Mouse (Mus musculus): ENCODE measurements around the gene Gm49394. TPM values are rescaled to one million over a fixed set of nuclear protein-coding genes. Genes with fewer than 3 reads are reported as not detected.
A peak's percentile ranks its signal among the peaks of the same experiment; 100 is the strongest.

Gm49394 gene
- polyA plus RNA-seq, 1 experiment: 0.34 TPM

DNA sequence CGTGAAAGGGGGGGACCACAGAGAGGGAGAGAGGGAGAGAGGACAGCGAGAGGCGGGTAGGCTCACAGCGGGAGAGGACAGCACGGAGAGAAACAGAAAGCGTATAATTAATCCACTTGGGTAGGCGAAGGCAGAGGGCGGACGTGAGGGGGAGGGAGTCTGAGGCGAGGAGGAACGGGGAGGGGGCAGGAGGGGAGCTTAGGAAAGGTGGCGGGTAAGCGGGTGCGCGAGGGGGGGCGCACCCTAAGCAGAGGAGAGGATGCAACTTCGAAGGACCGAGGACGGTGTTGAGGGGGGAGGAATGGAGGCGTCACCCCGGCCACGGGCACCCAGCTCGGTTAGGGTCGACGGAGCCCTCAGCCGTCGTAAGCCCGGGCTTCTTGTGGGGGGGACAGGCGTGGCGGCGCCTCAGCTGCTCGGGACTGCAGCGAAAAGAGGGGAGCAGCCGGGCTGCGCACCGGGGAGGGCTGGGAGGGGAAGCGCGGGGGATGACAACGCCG is 11.0 kb downstream of the Gm49394 start:
- TF ChIP-seq POLR2A (IDR thresholded peaks at IDR 0.05; ENCODE audit: borderline replicate concordance, extremely low read depth, insufficient read depth, insufficient read length, poor library complexity, severe bottlenecking) (no peak), CTCF (IDR thresholded peaks at IDR 0.05; ENCODE audit: borderline replicate concordance, extremely low read depth, insufficient read depth, insufficient read length) (no peak)
- DNase-seq (ENCODE audit: low read depth): peak; percentile 53

DNA sequence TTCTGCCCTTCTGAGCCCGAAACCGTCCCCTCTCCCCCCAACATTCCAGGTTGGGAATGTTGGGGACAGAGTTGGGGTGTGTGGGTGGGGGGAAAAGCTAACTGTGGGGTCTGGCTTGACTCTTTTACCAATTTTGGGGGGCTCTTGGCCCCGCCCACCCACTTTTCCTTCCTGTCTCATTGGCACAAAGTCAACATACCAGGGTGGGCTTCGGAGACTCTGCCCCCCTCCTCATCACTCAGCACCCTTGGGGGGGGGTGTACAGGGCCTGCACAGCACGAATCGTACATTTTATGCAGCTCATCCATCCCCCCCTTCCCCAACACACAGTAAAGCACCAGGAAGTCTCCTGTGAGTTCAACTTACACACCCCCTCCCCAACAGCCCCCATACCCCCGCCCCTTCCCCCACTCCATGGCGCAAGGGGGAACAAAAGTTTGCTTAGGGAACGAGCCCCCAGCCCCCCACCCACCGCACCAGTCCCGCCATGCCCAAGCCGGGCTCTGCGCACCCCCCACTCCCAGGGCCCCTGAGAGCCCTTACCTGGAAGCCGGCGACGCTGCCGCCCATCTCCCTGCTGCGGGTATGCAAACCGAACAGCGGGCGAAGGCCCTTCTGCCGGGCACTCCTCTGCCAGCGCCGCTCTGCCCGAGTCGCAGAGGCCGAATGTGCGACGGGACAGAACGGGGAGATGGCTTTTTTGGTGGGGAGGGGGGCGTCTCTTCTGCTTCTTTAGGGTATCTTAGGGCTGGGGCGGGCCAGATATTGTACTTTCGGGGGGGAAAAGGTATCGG is 11.7 kb downstream of the Gm49394 start:
- TF ChIP-seq CTCF (IDR thresholded peaks at IDR 0.05; ENCODE audit: borderline replicate concordance, extremely low read depth, insufficient read depth, insufficient read length): no peak
- TF ChIP-seq POLR2A (IDR thresholded peaks at IDR 0.05; ENCODE audit: borderline replicate concordance, extremely low read depth, insufficient read depth, insufficient read length, poor library complexity, severe bottlenecking): no peak
- peak; percentile 18 for DNase-seq (ENCODE audit: low read depth)

DNA sequence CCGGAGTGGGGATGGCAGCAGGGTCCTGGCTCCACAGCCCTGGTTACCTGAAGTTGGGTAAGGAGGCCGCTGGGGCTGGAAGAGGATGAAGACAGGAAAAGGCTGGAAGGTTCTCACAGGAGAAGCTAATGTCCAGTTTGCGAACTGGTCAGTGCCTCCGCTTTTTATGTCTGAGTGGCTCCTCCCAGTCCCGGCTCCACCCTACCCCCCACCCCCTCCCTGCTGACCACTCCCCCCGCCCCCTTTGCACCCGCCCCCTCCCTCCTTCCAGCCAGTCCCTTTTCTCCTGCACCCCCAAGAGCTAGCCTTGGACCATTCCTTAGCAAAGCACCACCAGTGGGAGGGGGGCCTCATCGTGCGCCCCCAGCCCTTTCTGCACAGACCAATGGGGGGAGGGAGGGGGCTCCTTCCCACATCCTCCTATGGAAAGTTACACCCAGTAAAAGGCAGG is 12.4 kb downstream of the Gm49394 start:
- DNase-seq (ENCODE audit: low read depth): peak; percentile 12
- no peak for TF ChIP-seq CTCF (IDR thresholded peaks at IDR 0.05; ENCODE audit: borderline replicate concordance, extremely low read depth, insufficient read depth, insufficient read length)

DNA sequence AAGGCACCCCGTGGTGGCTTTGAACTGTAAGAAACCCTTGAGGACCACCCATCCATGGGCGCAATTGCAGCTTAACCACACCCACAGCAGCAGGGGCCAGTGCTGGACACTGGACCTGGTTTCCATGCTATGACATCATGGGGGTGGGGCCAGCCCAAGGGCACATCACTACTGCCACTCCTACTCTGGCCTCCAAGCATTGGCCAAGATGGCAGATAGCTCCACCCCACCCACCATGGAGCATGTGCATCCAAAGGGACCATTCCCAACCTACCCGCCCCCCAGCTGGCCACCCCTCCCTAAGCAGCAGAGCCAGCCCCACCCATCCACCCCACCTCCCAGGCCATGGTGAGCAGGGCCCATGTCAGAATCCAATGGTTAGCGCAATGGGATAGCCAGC is 13.7 kb downstream of the Gm49394 start:
- no peak for TF ChIP-seq CTCF (IDR thresholded peaks at IDR 0.05; ENCODE audit: borderline replicate concordance, extremely low read depth, insufficient read depth, insufficient read length)
- no peak for TF ChIP-seq POLR2A (IDR thresholded peaks at IDR 0.05; ENCODE audit: borderline replicate concordance, extremely low read depth, insufficient read depth, insufficient read length, poor library complexity, severe bottlenecking)
- DNase-seq (ENCODE audit: low read depth): peak; percentile 9

DNA sequence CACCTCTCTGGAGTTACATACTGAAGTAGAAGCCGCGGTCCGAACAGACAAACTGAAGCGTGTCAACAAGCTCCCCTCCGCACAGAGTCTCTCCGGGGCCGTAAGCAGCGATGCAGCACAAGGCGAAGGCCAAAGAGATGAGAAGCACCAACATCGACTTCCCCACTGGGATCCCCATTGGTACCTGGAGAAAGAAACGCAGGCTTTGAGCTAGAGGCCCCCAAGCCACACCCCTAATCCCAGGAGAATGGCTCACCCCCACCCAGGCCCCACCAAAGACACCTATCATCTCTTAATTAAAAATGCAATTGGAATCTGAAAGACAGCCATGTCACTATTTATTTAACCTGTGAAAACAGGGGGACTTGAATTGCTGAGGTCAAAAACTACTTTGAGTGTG is 14.1 kb downstream of the Gm49394 start:
- no peak for TF ChIP-seq CTCF (IDR thresholded peaks at IDR 0.05; ENCODE audit: borderline replicate concordance, extremely low read depth, insufficient read depth, insufficient read length)
- TF ChIP-seq POLR2A (IDR thresholded peaks at IDR 0.05; ENCODE audit: borderline replicate concordance, extremely low read depth, insufficient read depth, insufficient read length, poor library complexity, severe bottlenecking): no peak
- no peak for DNase-seq (ENCODE audit: low read depth)

DNA sequence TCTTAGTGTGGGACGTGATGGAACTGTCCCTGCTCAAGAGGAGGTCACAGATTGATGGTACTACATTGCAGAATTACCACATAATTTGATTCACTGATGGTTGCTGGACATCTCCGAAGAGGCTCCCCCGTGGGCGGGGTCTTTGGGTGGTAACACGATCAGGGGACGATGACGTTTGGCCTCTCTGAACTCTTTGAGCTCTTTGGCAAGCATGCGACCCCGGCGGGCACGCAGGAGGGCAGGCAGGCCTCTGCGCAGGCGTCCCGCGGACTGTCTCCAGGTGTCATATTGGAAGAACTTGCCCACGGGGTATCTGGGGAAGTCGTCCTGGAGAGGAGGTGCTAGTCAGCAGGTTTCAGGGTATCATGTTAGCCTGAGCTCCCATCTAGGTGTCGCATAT is 16.0 kb downstream of the Gm49394 start:
- DNase-seq (ENCODE audit: low read depth): no peak
- TF ChIP-seq CTCF (IDR thresholded peaks at IDR 0.05; ENCODE audit: borderline replicate concordance, extremely low read depth, insufficient read depth, insufficient read length) (no peak), POLR2A (IDR thresholded peaks at IDR 0.05; ENCODE audit: borderline replicate concordance, extremely low read depth, insufficient read depth, insufficient read length, poor library complexity, severe bottlenecking) (no peak)

DNA sequence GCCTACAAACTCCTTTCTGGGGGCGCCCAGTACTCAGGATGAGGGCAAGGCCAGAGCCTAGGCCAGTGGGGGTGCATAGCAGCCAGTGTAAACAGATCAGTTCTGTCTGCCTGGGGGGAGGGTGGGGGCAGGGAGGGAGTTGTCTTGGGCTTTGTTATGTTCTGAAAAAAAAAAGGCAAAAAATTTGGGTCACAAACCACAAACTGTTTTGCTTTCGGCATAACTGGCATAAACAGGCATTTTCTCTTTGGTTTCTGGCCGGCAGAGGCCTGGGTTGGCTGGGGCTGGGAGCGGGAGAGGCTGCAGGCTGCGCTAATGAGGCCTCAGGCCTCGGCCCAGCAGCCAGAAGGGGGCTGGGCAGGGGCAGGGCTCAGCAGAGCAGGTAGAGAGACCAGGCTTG is 23.1 kb downstream of the Gm49394 start:
- TF ChIP-seq CTCF (IDR thresholded peaks at IDR 0.05; ENCODE audit: borderline replicate concordance, extremely low read depth, insufficient read depth, insufficient read length) (no peak), POLR2A (IDR thresholded peaks at IDR 0.05; ENCODE audit: borderline replicate concordance, extremely low read depth, insufficient read depth, insufficient read length, poor library complexity, severe bottlenecking) (no peak)
- no peak for DNase-seq (ENCODE audit: low read depth)

DNA sequence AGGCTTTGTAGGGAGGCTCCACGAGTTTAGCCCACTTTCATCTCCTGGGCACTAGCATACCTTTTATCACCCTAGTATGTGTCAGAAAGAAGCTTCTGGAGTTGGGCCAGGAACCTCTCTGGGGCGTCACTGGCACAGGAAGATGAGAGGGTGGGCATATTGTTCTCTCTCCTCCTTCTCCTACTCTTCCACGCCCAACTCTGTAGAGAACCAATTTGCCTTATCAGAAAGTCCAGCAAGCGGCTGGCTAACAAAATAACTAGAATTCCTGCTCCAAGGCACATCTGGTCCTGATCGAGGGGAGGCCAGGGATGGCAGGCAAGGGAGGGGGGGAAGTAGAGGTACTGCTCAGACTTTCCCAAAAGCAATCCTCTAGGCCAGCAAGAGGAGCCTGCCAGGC is 24.7 kb downstream of the Gm49394 start:
- DNase-seq (ENCODE audit: low read depth): no peak
- TF ChIP-seq CTCF (IDR thresholded peaks at IDR 0.05; ENCODE audit: borderline replicate concordance, extremely low read depth, insufficient read depth, insufficient read length): no peak
- TF ChIP-seq POLR2A (IDR thresholded peaks at IDR 0.05; ENCODE audit: borderline replicate concordance, extremely low read depth, insufficient read depth, insufficient read length, poor library complexity, severe bottlenecking): no peak

DNA sequence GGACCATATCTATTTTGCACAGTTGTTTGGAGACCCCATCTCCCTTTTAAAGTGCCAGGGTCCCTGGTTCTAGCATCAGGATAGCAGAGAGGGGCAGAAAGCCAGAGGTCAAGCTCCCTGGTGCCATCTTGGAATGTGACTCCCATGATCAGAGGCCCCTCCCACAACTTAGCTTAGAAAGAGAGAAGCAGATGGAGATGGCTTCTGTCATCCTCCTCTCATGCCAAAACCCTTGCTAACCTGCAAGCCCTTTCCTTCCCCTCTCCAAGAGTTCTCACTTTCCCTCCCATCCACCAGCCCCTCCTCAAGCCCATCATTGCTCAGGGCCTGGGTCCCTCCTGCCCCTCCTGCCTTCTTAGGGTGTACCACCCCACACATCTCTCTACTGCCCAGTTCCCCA is 33.6 kb downstream of the Gm49394 start:
- no peak for DNase-seq (ENCODE audit: low read depth)
- TF ChIP-seq POLR2A (IDR thresholded peaks at IDR 0.05; ENCODE audit: borderline replicate concordance, extremely low read depth, insufficient read depth, insufficient read length, poor library complexity, severe bottlenecking) (no peak), CTCF (IDR thresholded peaks at IDR 0.05; ENCODE audit: borderline replicate concordance, extremely low read depth, insufficient read depth, insufficient read length) (no peak)

DNA sequence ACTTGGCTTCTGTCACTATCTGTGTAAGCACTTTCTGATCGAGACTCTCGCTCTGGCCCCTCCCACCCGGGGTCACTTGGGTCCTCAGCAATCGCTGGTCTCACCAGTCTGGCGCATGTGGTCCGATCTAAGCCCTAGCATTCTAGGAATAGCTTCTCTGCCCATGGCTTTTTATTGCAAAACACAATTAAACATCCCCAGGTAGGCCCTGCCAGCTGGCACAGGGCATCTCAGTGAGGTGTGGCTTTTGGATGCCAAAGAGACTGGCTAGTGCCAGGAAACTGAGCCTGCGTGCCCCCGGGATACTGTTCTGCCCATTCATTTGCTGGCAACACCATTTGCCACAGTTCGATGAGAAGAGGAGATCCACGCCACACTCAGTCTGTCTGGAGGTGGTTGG is 39.1 kb downstream of the Gm49394 start:
- TF ChIP-seq CTCF (IDR thresholded peaks at IDR 0.05; ENCODE audit: borderline replicate concordance, extremely low read depth, insufficient read depth, insufficient read length) (no peak), POLR2A (IDR thresholded peaks at IDR 0.05; ENCODE audit: borderline replicate concordance, extremely low read depth, insufficient read depth, insufficient read length, poor library complexity, severe bottlenecking) (no peak)
- DNase-seq (ENCODE audit: low read depth): peak; percentile 17

DNA sequence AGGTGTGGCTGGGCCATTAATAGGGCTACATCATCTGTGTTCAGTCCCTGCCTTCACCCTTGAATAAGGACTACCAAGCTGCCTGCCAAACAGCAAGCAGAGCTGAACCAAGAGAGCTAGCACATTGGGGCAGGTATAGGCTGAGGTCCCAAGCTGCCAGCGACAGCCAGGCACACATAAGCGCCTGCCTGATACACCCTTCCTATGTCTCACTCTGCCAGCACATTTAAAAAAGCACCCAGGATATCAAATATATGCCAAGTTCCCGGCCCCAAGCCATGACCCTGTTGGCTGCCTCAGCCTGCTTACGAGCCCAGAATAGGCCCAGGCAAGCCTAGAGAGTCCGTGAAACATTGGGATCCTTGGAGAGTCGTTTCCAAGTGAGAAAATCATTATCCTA is 39.9 kb downstream of the Gm49394 start:
- no peak for TF ChIP-seq CTCF (IDR thresholded peaks at IDR 0.05; ENCODE audit: borderline replicate concordance, extremely low read depth, insufficient read depth, insufficient read length)
- TF ChIP-seq POLR2A (IDR thresholded peaks at IDR 0.05; ENCODE audit: borderline replicate concordance, extremely low read depth, insufficient read depth, insufficient read length, poor library complexity, severe bottlenecking): no peak
- peak; percentile 2 for DNase-seq (ENCODE audit: low read depth)

DNA sequence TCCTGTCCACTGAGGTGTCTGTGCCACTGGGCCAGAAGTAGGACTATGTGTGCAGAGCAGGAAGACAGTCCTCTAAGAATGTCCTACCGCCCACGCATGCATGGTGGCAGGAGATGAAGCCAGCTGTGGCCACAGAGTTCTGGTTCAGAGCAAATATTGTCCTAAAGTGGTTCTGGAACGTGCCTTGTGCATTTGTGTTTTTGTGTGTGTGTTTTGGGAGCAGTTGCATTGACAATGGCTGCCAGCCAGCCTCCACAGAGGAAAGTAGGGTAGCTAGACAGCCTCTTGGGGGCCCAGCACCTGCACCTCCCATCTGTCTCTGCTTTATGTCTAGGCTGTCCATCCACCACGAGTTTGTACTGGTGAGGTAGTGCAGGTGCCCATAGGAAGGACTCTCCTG is 47.6 kb downstream of the Gm49394 start:
- DNase-seq (ENCODE audit: low read depth): no peak
- TF ChIP-seq CTCF (IDR thresholded peaks at IDR 0.05; ENCODE audit: borderline replicate concordance, extremely low read depth, insufficient read depth, insufficient read length): no peak
- no peak for TF ChIP-seq POLR2A (IDR thresholded peaks at IDR 0.05; ENCODE audit: borderline replicate concordance, extremely low read depth, insufficient read depth, insufficient read length, poor library complexity, severe bottlenecking)

Data from brain, embryonic 14.5 days (tissue).